Mouse (Mus musculus) frontal cortex, postnatal 36 days (tissue): ENCODE results near the gene Prrt1.

Experiments
- DNase-seq, 2 experiments: peaks; one replicate each; pipeline ENCODE4 v3.0.0; 2022; ENCODE audit warnings: low spot score in 2 of 2

The Prrt1 gene

DNA sequence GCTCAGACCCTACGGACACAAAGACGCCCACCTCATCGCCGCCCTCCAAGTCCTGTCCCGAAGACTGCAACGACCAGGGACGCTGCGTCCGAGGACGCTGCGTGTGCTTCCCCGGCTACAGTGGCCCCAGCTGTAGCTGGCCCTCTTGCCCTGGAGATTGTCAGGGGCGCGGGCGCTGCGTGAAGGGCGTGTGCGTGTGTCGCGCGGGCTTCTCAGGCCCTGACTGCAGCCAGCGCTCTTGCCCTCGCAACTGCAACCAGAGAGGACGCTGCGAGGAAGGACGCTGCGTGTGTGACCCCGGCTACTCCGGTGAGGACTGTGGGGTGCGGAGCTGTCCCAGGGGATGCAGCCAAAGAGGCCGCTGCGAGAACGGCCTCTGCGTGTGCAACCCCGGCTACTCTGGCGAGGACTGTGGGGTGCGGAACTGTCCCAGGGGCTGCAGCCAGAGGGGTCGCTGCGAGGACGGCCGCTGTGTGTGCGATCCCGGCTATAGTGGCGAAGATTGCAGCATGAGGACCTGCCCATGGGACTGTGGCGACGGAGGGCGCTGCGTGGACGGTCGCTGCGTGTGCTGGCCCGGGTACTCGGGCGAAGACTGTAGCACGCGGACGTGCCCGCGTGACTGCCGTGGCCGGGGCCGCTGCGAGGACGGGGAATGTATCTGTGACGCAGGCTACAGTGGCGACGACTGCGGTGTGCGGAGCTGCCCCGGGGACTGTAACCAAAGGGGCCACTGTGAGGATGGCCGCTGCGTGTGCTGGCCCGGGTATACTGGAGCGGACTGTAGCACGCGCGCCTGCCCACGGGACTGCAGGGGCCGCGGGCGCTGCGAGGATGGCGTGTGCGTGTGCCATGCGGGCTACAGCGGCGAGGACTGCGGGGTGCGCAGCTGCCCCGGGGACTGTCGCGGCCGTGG, 42.1 kb downstream of the Prrt1 start:
- no peak for DNase-seq

DNA sequence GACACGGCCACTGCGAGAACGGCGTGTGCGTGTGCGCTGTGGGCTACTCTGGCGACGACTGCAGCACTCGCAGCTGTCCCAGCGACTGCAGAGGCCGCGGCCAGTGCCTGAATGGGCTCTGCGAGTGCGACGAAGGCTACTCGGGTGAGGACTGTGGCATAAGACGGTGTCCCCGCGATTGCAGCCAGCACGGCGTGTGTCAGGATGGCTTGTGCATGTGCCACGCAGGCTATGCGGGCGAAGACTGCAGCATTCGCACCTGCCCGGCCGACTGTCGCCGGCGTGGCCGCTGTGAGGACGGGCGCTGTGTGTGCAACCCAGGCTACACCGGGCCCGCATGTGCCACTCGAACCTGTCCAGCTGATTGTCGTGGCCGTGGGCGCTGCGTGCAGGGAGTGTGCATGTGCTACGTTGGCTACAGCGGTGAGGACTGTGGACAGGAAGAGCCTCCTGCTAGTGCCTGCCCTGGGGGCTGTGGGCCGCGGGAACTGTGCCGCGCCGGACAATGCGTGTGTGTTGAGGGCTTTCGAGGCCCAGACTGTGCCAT, 43.0 kb downstream of the Prrt1 start:
- DNase-seq = no peak

DNA sequence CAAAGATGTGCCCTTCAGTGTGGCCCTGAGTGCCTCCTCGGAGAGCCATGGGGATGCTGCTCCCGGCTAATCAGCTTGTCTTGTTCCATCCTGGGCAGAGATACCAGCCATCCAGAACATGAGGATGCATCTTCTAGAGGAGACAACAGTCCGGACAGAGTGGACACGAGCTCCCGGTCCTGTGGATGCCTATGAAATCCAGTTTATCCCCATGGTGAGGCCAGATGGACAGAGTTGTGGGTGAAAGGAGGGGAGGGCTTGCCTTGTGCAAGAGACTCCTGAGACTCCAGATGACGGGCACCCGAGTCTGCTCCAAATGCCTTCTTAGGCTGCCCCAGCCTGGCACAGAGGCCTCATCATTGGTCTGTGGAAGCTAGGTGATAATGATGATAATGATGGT, 43.8 kb downstream of the Prrt1 start:
- no peak for DNase-seq

DNA sequence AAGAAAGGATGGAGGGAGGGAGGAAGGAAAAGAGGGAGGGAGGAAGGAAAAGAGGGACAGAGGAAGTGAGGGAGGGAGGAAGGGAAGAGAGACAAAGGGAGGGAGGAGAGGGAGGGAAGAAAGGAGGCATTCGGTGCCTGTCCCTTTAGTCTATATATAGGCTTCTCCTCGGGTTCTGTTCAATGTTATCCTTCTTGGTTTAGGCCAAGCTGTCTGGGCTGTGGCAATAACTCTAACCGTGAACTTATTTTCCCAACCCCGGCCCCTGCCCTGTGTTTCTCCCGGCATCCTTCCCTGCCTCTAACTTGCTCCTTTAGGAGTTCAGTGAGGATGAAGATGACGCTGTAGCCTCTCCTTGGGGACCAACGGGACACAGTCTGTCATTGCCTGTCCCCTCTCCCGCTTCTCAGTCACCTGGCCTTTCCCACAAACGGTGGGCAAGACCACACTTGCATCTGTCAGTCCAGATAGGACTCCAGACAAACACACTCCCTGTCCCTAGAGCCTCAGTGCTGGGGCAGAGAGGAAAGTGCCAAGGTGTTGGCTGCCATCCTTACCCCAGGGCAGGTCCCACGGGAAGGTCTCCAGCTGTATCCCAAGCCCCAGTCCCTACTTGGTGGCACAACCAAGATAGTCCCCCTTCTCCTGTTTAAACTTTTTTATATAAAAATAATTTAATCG, 45.3 kb downstream of the Prrt1 start:
- no peak for DNase-seq

DNA sequence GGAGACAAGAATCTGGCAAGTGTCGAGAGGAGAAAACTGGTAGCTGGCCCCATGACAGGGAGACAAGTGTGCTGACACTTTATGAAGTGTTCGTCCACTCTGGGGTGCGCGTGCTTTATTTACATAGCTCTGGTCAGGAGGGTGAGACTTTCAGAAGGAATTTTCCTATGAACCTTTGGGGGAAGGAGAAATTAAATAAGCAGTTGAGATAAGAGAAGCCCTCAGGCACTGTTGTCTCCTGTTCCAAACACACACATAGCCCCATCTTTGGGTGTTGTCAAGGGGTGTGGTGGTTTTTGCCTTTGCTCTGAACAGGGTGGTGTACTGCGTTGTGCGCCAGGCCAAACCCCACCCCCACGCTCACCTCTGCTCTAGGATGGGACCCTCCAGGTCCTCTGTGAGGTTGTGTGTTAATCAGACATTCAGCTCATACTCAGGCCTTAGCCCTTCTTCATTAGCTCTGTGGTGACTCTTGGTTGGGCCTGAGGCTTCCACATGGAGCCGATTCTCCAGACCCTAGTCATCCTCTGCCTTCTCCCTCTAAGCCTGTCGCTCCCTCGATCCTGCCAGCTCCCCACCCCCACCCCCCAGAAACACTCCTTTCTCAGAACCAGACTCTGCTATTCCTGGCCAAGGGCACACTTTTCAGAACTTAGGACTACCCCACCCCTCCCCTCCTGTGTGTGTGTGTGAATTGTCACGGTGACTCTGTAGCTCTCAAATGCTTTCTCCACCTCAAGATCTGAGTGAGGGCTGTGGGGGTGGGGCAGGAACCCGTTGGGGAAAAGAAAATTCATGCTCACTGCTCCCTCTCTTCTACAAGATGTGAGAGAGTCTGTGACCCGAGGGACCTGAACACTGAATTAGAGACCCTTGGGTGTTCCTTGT, 46.1 kb downstream of the Prrt1 start:
- DNase-seq = no peak

GRCm38 (mm10) chr17:34676093-34676460, 46.7 kb downstream of the Prrt1 start:
- DNase-seq = no peak

DNA sequence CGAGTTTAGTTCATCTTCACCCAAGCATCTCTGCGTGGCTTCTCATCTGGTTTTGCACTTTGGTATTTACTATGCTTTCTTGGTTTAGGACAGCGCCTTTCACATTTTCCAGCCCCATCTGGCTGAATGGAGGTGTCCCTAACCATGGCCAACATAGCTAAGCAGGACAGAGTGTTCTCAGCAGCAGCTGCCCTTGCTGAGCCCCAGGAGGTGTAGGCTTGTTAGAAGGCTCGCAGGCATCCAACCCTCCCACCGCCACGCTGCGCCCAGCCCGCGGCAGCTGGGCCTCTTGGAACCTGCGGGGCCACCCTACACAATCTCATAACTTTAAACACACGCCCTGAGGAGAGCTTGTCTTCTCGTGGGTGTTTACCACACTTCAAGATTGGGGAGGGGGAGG, 47.3 kb downstream of the Prrt1 start:
- no peak for DNase-seq

GRCm38 (mm10) chr17:34680191-34680590, 50.9 kb downstream of the Prrt1 start:
- no peak for DNase-seq

DNA sequence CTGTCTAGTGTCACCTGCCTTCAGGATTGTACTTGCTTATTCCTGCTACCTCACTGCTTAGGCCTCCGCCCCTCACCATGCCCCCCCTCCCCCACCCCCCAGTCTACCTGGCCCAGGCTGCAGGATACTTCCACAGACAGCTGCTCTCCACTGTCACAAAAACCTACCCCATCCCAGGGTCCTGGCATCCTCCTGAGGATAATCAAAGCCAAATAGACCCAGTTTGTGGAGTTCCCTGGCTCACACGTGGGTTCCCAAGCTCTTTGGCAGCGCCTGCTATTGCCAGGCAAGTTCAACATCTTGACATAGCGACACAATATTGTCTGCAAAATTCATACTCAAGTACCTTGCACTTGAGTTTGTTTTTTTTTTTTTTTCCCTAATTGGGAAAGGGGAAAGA, 51.3 kb downstream of the Prrt1 start:
- DNase-seq = no peak

GRCm38 (mm10) chr17:34681132-34681571, 51.8 kb downstream of the Prrt1 start:
- DNase-seq = no peak

- DNase-seq = no peak
These were observed 52.7 kb downstream of the Prrt1 start for GRCm38 (mm10) chr17:34681881-34682536.
